Mouse (Mus musculus): ENCODE measurements around the gene Atf2. TPM values are rescaled to one million over a fixed set of nuclear protein-coding genes. Genes with fewer than 3 reads are reported as not detected.

Gene Atf2
- polyA plus RNA-seq, 1 experiment from 2014 or later, result 98.5 TPM

GRCm38 (mm10) chr2:73788395-73788794 lies 104.0 kb downstream of the Atf2 start:
- Histone ChIP-seq H3K9ac (no peak overlapping the region), H3K4me3 (no peak overlapping the region), H3K4me1 (no peaks in the 10 kb centered on the region), H3K36me3 (no peaks in the 10 kb centered on the region), H3K27ac (no peak overlapping the region), H3K27me3 (replicated peaks) (no peaks in the 10 kb centered on the region), H3K9me3 (no peaks in the 10 kb centered on the region), H3K4me2 (replicated peaks) (no peak overlapping the region)
- WGBS, result 80% methylated on average over 6 of the region's 6 CpGs
- no peak for ATAC-seq (ENCODE audit: low FRiP score, low read depth)

GRCm38 (mm10) chr2:73782371-73782905 lies 110.0 kb downstream of the Atf2 start:
- no peaks in the 10 kb centered on the region for H3K9me3 ChIP-seq

GRCm38 (mm10) chr2:73780321-73781010 lies 112.0 kb downstream of the Atf2 start:
- no peaks in the 10 kb centered on the region for H3K36me3 ChIP-seq
- no peak overlapping the region for H3K9ac ChIP-seq
- ATAC-seq (ENCODE audit: low FRiP score, low read depth), result no peak
- no peaks in the 10 kb centered on the region for H3K4me1 ChIP-seq
- H3K27ac ChIP-seq, result no peak overlapping the region
- H3K4me3 ChIP-seq, result no peak overlapping the region
- no peak overlapping the region for H3K4me2 ChIP-seq (replicated peaks)
- WGBS, result 89% methylated on average over 14 of the region's 14 CpGs
- no peaks in the 10 kb centered on the region for H3K9me3 ChIP-seq
- no peaks in the 10 kb centered on the region for H3K27me3 ChIP-seq (replicated peaks)

More at GRCm38 (mm10) chr2:73782371-73782905, 110.0 kb downstream of the Atf2 start:
- WGBS, result 52% methylated on average over 9 of the region's 9 CpGs
- no peak for ATAC-seq (ENCODE audit: low FRiP score, low read depth)
- no peaks in the 10 kb centered on the region for H3K27me3 ChIP-seq (replicated peaks)
- no peaks in the 10 kb centered on the region for H3K36me3 ChIP-seq
- H3K9ac ChIP-seq, result no peak overlapping the region
- no peak overlapping the region for H3K4me3 ChIP-seq
- no peak overlapping the region for H3K27ac ChIP-seq
- no peaks in the 10 kb centered on the region for H3K4me1 ChIP-seq
- H3K4me2 ChIP-seq (replicated peaks), result no peak overlapping the region

GRCm38 (mm10) chr2:73779796-73780195 lies 112.6 kb downstream of the Atf2 start:
- no peaks in the 10 kb centered on the region for H3K9me3 ChIP-seq
- no peak overlapping the region for H3K27ac ChIP-seq
- no peak for ATAC-seq (ENCODE audit: low FRiP score, low read depth)
- H3K4me1 ChIP-seq, result no peaks in the 10 kb centered on the region
- no peaks in the 10 kb centered on the region for H3K27me3 ChIP-seq (replicated peaks)
- no peak overlapping the region for H3K9ac ChIP-seq
- H3K4me2 ChIP-seq (replicated peaks), result no peak overlapping the region
- no peaks in the 10 kb centered on the region for H3K36me3 ChIP-seq
- 52% methylated on average over 7 of the region's 7 CpGs for WGBS
- H3K4me3 ChIP-seq, result no peak overlapping the region

GRCm38 (mm10) chr2:73779016-73779595 lies 113.3 kb downstream of the Atf2 start:
- Histone ChIP-seq H3K9ac (no peak overlapping the region), H3K36me3 (no peaks in the 10 kb centered on the region), H3K27me3 (replicated peaks) (no peaks in the 10 kb centered on the region), H3K9me3 (no peaks in the 10 kb centered on the region), H3K4me2 (replicated peaks) (no peak overlapping the region), H3K27ac (no peak overlapping the region), H3K4me3 (no peak overlapping the region), H3K4me1 (0 out of 2 replicates have a peak, but pooled peaks cover 3% of the 10 kb centered on the region)
- WGBS, result 74% methylated on average over 4 of the region's 4 CpGs
- ATAC-seq (ENCODE audit: low FRiP score, low read depth), result no peak

GRCm38 (mm10) chr2:73776936-73777335 lies 115.5 kb downstream of the Atf2 start:
- 43% methylated on average over 4 of the region's 4 CpGs for WGBS
- Histone ChIP-seq H3K4me1 (peaks cover 11% of the 10 kb centered on the region), H3K27ac (no peak overlapping the region), H3K27me3 (replicated peaks) (no peaks in the 10 kb centered on the region), H3K36me3 (no peaks in the 10 kb centered on the region), H3K4me2 (replicated peaks) (no peak overlapping the region), H3K4me3 (no peak overlapping the region), H3K9ac (no peak overlapping the region), H3K9me3 (no peaks in the 10 kb centered on the region)
- ATAC-seq (ENCODE audit: low FRiP score, low read depth), result no peak

DNA sequence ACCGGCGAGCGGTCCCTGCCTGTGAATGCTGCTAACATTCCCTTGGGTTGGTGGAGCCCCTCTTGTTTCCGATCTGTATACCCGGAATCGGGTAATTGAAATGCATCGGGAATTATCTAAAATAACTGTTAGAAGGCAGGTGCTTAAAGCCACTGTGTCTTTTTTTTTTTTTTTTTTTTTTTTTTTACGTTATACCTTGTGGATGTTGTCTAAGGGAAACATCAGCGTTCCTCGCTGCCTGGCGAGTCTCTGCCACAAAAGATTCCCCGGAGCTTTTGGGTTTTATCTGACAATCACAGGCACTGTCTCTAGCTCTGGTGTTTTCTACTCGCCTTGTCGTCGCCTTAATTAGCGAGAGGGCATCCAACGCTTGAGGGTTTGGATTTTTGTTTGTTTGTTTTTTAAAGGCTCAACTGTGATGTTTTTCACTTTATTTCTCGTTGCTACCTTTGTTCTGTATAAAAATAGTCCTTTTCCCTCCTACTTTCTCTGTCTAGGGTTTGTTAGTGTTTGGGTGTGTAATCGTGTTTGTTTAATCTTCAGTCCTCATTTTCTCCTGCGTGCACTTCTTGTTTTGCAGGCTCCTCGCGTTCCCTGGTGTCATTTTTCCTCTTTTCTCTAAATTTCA lies 116.6 kb downstream of the Atf2 start:
- Histone ChIP-seq H3K4me2 (replicated peaks) (peak overlapping the region; percentile 57), H3K27ac (peak overlapping the region; percentile 84), H3K27me3 (replicated peaks) (no peaks in the 10 kb centered on the region), H3K36me3 (no peaks in the 10 kb centered on the region), H3K9me3 (no peaks in the 10 kb centered on the region), H3K4me3 (peak overlapping the region; percentile 90), H3K4me1 (peaks cover 11% of the 10 kb centered on the region), H3K9ac (peak overlapping the region; percentile 94)
- under 1% methylated on average over 22 of the region's 22 CpGs for WGBS
- no peak for ATAC-seq (ENCODE audit: low FRiP score, low read depth)

DNA sequence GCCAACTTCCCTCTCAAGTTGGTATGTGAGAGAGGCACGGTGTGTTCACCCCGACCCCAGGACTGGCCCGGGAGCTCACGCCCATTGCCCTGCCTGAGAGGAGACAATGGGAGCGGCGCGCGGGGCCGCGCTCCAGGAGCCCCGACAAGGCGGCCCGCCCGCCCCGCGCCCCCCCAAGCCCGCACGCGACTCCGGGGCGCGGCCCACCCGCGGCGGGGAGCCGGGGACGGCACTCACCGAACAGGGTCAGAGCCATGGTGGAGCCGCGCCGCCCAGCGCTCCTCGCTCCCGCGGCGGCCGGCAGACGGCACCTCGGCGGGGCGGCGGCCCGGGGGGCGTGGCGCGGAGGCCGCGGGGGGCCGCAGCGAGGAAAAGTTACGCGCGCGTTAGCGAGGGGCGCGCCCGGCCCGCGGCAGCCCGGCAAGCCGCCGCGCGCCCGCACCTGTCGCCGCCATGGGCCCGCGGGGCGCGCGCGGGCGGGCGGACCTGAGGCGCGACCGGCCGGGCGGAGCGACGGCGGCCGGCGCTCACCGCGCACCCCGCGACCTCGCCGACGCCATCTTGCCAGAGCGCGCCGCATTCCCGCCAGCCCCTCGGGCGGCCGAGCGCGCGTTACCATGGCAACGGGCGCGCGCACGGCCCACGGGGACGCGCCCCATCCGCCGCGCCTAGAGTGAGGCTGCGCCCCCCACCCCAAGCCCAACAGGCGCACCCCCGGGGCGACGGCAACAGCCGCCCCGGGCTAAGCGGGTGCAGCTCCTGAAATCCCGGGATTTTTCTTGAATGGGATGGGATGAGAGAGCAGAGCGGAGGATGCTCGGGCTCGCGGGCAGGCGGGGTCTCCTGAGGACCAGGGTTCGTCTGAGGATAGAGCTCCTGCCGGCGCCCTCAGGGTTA lies 117.4 kb downstream of the Atf2 start, which contains the start of gene Chn1:
Chn1 (minus strand) TSS at position 561 of the 897 bp plus-strand sequence.
- H3K4me1 ChIP-seq, result peaks cover 11% of the 10 kb centered on the region
- peak within 1 kb of the TSS; percentile 90 for H3K4me3 ChIP-seq
- ATAC-seq (ENCODE audit: low FRiP score, low read depth), result peak; percentile 97
- peak within 1 kb of the TSS; percentile 60 for H3K4me2 ChIP-seq (replicated peaks)
- H3K36me3 ChIP-seq, result no peaks in the 10 kb centered on the region
- no peaks in the 10 kb centered on the region for H3K9me3 ChIP-seq
- H3K9ac ChIP-seq, result peak within 1 kb of the TSS; percentile 94
- under 1% methylated on average over 115 of the region's 131 CpGs for WGBS
- peak within 1 kb of the TSS; percentile 84 for H3K27ac ChIP-seq
- H3K27me3 ChIP-seq (replicated peaks), result no peaks in the 10 kb centered on the region

GRCm38 (mm10) chr2:73772945-73773344 lies 119.5 kb downstream of the Atf2 start:
- 0 out of 2 replicates have a peak overlapping the region, but pooled peaks have one; percentile 9 for H3K4me3 ChIP-seq
- 20% methylated on average over 1 of the region's 1 CpGs for WGBS

DNA sequence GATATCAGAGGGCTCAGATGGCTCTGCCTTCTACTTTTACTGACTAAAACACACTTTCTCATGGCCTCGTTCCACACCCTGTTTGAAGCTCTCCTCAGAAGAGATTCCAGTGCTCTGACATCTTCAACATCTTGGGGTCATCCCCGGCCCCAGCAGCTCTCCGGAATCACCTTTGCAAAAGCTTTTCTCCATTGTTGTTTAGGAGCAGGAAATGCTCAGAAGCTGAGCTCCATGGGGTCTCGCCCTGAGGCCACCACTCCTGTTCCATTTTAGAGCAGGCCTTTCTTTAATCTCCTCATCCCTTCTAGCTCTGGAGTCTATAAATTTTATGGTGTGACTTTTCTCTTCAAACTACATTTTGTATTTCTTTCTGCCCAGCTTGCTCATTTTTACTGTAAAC lies 123.8 kb downstream of the Atf2 start:
- no peak overlapping the region for H3K4me2 ChIP-seq (replicated peaks)
- no peak overlapping the region for H3K4me3 ChIP-seq
- no peak overlapping the region for H3K9ac ChIP-seq
- no peaks in the 10 kb centered on the region for H3K27me3 ChIP-seq (replicated peaks)
- H3K4me1 ChIP-seq, result peaks cover 14% of the 10 kb centered on the region
- ATAC-seq (ENCODE audit: low FRiP score, low read depth), result no peak
- H3K36me3 ChIP-seq, result no peaks in the 10 kb centered on the region
- no peak overlapping the region for H3K27ac ChIP-seq
- 73% methylated on average over 4 of the region's 4 CpGs for WGBS
- no peaks in the 10 kb centered on the region for H3K9me3 ChIP-seq

More at GRCm38 (mm10) chr2:73772945-73773344, 119.5 kb downstream of the Atf2 start:
- Histone ChIP-seq H3K4me2 (replicated peaks) (peak overlapping the region; percentile 60), H3K4me1 (peaks cover 11% of the 10 kb centered on the region), H3K36me3 (no peaks in the 10 kb centered on the region), H3K9ac (peak overlapping the region; percentile 33; the same call in 1 of the 2 replicates), H3K27me3 (replicated peaks) (no peaks in the 10 kb centered on the region), H3K9me3 (no peaks in the 10 kb centered on the region), H3K27ac (no peak overlapping the region)
- ATAC-seq (ENCODE audit: low FRiP score, low read depth), result no peak
